Mouse (Mus musculus): ENCODE measurements at regions not wholly inside any gene's neighbourhood (a gene's known extent, or its start where the extent isn't known, plus 50 kb on each side); places are given as distances from the start of the nearest gene placed in this dataset.

DNA sequence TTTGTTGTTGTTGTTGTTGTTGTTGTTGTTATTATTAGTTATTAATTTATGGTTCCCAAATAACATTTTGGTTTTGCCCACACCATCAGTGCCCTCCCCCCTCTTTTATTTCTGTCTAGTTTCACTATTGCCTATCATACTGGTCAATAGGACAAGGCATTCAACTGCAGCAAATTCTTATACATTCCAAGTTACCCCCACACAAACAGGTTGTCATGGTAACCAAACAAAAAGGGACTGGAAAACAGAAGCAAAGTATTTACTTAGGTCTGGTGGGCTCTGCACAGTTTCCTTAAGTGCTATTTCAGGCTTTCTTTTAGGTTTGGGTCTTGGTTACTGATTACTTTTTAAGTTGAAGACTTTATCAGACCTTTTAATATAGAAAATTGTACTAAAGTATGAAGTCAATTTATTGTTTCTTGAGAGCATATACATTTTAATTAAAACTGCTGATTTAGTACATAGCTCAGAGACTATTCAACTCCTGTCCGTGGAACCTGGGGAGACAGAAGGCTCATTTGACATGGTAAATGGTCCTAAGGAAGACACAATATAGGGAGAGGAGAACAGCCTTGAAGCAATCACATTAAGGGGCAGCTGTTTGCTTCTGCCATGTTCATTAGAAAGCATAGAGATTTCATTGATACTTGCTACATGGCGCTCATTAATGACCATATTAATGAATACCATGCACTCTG, 90.3 kb downstream of the Brms1l start:
- no peak for DNase-seq
